Mouse (Mus musculus): Measurements from ENCODE around the gene Dbt.

DNA sequence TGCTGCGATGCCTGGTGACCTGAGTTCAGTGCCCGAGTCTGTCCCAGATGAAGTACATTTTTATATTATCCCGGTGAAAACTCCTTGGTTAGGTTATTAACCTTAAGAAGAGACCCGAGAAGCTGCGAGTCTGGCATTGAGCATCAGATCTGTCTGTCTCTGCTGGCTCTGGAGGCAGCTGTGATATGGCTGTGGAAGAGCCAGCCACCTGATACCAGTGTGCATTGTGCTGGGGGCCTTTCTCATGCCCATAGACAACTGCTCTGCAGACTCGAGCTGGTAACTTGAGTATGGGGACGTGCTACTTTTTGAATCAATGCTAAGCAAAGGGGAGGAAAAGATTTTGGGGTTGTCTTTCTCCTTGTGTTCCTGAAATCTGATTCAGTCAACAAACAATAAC, 35.5 kb upstream of the Dbt start:
- TF ChIP-seq KAT2A (conservative IDR thresholded peaks at IDR 0.05; ENCODE audit: low read depth, low read length) = no peak
- TF ChIP-seq GATA1 (IDR thresholded peaks at IDR 0.05; ENCODE audit: low read depth, low read length) = no peak
- TF ChIP-seq EP300 (IDR thresholded peaks at IDR 0.05; ENCODE audit: low read depth in 1 of 2, low read length in 2 of 2) = no peak
- TF ChIP-seq MAX (IDR thresholded peaks at IDR 0.05; ENCODE audit: low read length) = no peak
- TF ChIP-seq CTCF (IDR thresholded peaks at IDR 0.05 in 2 of 3, conservative IDR thresholded peaks at IDR 0.05 in 1 of 3; ENCODE audit: control insufficient read depth in 1 of 3, insufficient read depth in 1 of 3, low read depth in 2 of 3, low read length in 3 of 3, poor library complexity in 1 of 3, severe bottlenecking in 1 of 3) = no peak
- TF ChIP-seq SMC3 (IDR thresholded peaks at IDR 0.05; ENCODE audit: low read depth, low read length) = no peak
- no peak for TF ChIP-seq POLR2A (IDR thresholded peaks at IDR 0.05; ENCODE audit: control insufficient read depth in 1 of 2, insufficient read depth in 1 of 2, low read depth in 1 of 2, low read length in 2 of 2, poor library complexity in 1 of 2)
- no peak for TF ChIP-seq ZC3H11A (IDR thresholded peaks at IDR 0.05; ENCODE audit: low read depth, low read length)
- TF ChIP-seq USF1 (IDR thresholded peaks at IDR 0.05; ENCODE audit: low read depth, low read length) = no peak
- no peak for TF ChIP-seq ZMIZ1 (IDR thresholded peaks at IDR 0.05; ENCODE audit: low read depth, low read length)
- TF ChIP-seq POLR2AphosphoS2 (IDR thresholded peaks at IDR 0.05; ENCODE audit: low read length) = no peak
- no peak for TF ChIP-seq JUND (IDR thresholded peaks at IDR 0.05; ENCODE audit: low read depth, low read length)
